Comparison of ENCODE assay signal across 36 mouse cellular contexts in the genomic region with DNA sequence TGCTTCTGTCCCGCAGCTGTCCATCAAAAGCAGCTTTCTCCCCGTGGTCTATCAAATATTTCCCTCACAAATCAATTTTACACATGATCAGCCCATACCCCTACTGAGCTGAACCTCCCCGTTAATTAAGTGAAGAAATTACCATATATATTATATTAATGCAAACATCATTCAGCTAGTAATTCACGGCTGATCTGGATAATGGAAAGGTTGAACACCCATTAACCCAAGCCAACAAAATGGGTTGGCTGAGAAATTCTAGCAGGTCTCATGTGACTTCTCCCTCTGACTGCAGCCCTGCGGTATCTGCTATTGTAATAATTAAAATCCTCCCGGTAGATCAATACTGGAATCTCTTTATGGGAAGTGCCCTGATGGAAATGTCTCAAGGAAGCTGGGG. TPM values are rescaled to one million over a fixed set of nuclear protein-coding genes. Genes with fewer than 3 reads are reported as not detected.
A peak's percentile ranks its signal among the peaks of the same experiment; 100 is the strongest.
DNase-seq lines count a peak whose midpoint lies in the region; ATAC-seq and TF ChIP-seq lines count a peak whose summit lies in the region.
"Had no signal": no experiment of that assay in that cellular context is flagged by ENCODE, and none has a peak within 500 bp of the region (broad histone marks: within the 10 kb centered on the region; RNA-seq: fewer than 3 reads in every experiment).

No protein-coding gene starts in this region.

- no peaks in the 10 kb centered on the region; the same call in 1 of the 2 replicates for H3K27me3 ChIP-seq in hindbrain, embryonic 12.5 days
- no peaks in the 10 kb centered on the region for H3K27me3 ChIP-seq in hindbrain, postnatal 0 days (ENCODE audit: insufficient read depth, low read length)
- no peaks in the 10 kb centered on the region for H3K27me3 ChIP-seq in hindbrain, embryonic 14.5 days (ENCODE audit: control insufficient read depth, insufficient read depth, low read length)
- no peaks in the 10 kb centered on the region for H3K27me3 ChIP-seq in midbrain, embryonic 15.5 days (replicated peaks)
- H3K27me3 ChIP-seq: embryonic facial prominence, embryonic 15.5 days; heart, embryonic 13.5 days; limb, embryonic 15.5 days; liver, embryonic 13.5 days; megakaryocyte, embryonic 14.5 days had no signal

- intact Hi-C loops in heart, postnatal 10 days (cut with DNase I) = no loop called here

- H3K4me1 ChIP-seq in hindbrain, embryonic 12.5 days = peaks cover 8% of the 10 kb centered on the region; the same call in 1 of the 2 replicates
- H3K4me1 ChIP-seq in hindbrain, postnatal 0 days (ENCODE audit: insufficient read depth, low read length) = no peaks in the 10 kb centered on the region
- peaks cover 10% of the 10 kb centered on the region for H3K4me1 ChIP-seq in hindbrain, embryonic 14.5 days (replicated peaks; ENCODE audit: control insufficient read depth, insufficient read depth, low read length)
- peaks cover 9% of the 10 kb centered on the region; the same call in 1 of the 2 replicates for H3K4me1 ChIP-seq in midbrain, embryonic 15.5 days
- H3K4me1 ChIP-seq: embryonic facial prominence, embryonic 15.5 days; heart, embryonic 13.5 days; limb, embryonic 10.5 days; limb, embryonic 15.5 days; liver, embryonic 13.5 days; megakaryocyte, embryonic 14.5 days had no signal

- no peak overlapping the region for H3K9ac ChIP-seq in hindbrain, embryonic 12.5 days
- H3K9ac ChIP-seq in hindbrain, postnatal 0 days (replicated peaks; ENCODE audit: low read length) = no peak overlapping the region
- H3K9ac ChIP-seq in hindbrain, embryonic 14.5 days = no peak overlapping the region
- no peak overlapping the region for H3K9ac ChIP-seq in midbrain, embryonic 15.5 days
- H3K9ac ChIP-seq: embryonic facial prominence, embryonic 15.5 days; heart, embryonic 13.5 days; limb, embryonic 15.5 days; liver, embryonic 13.5 days had no signal

- H3K4me3 ChIP-seq in hindbrain, embryonic 12.5 days = no peak overlapping the region
- H3K4me3 ChIP-seq in hindbrain, postnatal 0 days (ENCODE audit: low read length) = no peak overlapping the region
- no peak overlapping the region for H3K4me3 ChIP-seq in hindbrain, embryonic 14.5 days (replicated peaks; ENCODE audit: low read length)
- no peak overlapping the region for H3K4me3 ChIP-seq in midbrain, embryonic 15.5 days
- H3K4me3 ChIP-seq: embryonic facial prominence, embryonic 10.5 days; embryonic facial prominence, embryonic 15.5 days; gastrocnemius, adult 2 months; heart, embryonic 13.5 days; limb, embryonic 10.5 days; limb, embryonic 15.5 days; liver, embryonic 13.5 days; megakaryocyte, embryonic 14.5 days had no signal

- 53% methylated on average over 6 of the region's 6 CpGs for WGBS in hindbrain, embryonic 12.5 days
- WGBS in hindbrain, postnatal 0 days = 45% methylated on average over 6 of the region's 6 CpGs
- 24% methylated on average over 6 of the region's 6 CpGs for WGBS in hindbrain, embryonic 14.5 days
- 31% methylated on average over 6 of the region's 6 CpGs for WGBS in midbrain, embryonic 15.5 days

- TF ChIP-seq CTCF in hindbrain, postnatal 0 days (IDR thresholded peaks at IDR 0.05; ENCODE audit: low read depth) = no peak
- no peak for TF ChIP-seq CTCF in brain, embryonic 14.5 days (IDR thresholded peaks at IDR 0.05; ENCODE audit: borderline replicate concordance, extremely low read depth, insufficient read depth, insufficient read length)

- DNase-seq in hindbrain, postnatal 0 days (ENCODE audit: low spot score) = no peak
- DNase-seq in brain, embryonic 14.5 days (ENCODE audit: low read depth) = peak; percentile 67
- no peak for DNase-seq in hindbrain, embryonic 14.5 days (ENCODE audit: low spot score)
- DNase-seq in left cerebral cortex, adult 18-20 months (ENCODE audit: low spot score in 2 of 2) = no peak
- DNase-seq in heart, postnatal 10 days = no peak
- DNase-seq: adrenal gland, postnatal 36 days; cerebellum, adult 2 months; cerebellum, postnatal 25 days; gastrocnemius, adult 2 months; heart, postnatal 14 days; kidney, adult 9 months; kidney, postnatal 10 days; layer of hippocampus, postnatal 36 days; liver, embryonic 13.5 days; lung, adult 18-20 months; lung, postnatal 4 days; retina, postnatal 1 day; right cerebral cortex, postnatal 14 days; spleen, adult 18-20 months; thymus, postnatal 14 days had no signal

- peak; percentile 70 for ATAC-seq in hindbrain, embryonic 12.5 days (ENCODE audit: low FRiP score)
- ATAC-seq in hindbrain, postnatal 0 days = no peak
- ATAC-seq in hindbrain, embryonic 14.5 days (ENCODE audit: low FRiP score) = peak; percentile 79
- peak; percentile 32 for ATAC-seq in midbrain, embryonic 15.5 days (replicated peaks)
- ATAC-seq: forebrain, embryonic 16.5 days; intestine, postnatal 0 days; lung, postnatal 0 days had no signal

- H3K27ac ChIP-seq in hindbrain, embryonic 12.5 days = no peak overlapping the region
- no peak overlapping the region for H3K27ac ChIP-seq in hindbrain, postnatal 0 days
- no peak overlapping the region for H3K27ac ChIP-seq in hindbrain, embryonic 14.5 days
- H3K27ac ChIP-seq in midbrain, embryonic 15.5 days = no peak overlapping the region
- H3K27ac ChIP-seq: embryonic facial prominence, embryonic 10.5 days; embryonic facial prominence, embryonic 15.5 days; gastrocnemius, adult 2 months; heart, embryonic 13.5 days; limb, embryonic 10.5 days; limb, embryonic 15.5 days; liver, embryonic 13.5 days had no signal

- H3K9me3 ChIP-seq in hindbrain, embryonic 12.5 days (replicated peaks) = no peaks in the 10 kb centered on the region
- no peaks in the 10 kb centered on the region for H3K9me3 ChIP-seq in hindbrain, postnatal 0 days (ENCODE audit: low read length)
- H3K9me3 ChIP-seq in hindbrain, embryonic 14.5 days (ENCODE audit: control insufficient read depth, low read length) = no peaks in the 10 kb centered on the region
- no peaks in the 10 kb centered on the region for H3K9me3 ChIP-seq in midbrain, embryonic 15.5 days
- H3K9me3 ChIP-seq: embryonic facial prominence, embryonic 10.5 days; embryonic facial prominence, embryonic 15.5 days; heart, embryonic 13.5 days; limb, embryonic 10.5 days; limb, embryonic 15.5 days; liver, embryonic 13.5 days; megakaryocyte, embryonic 14.5 days had no signal

- peaks cover 2% of the 10 kb centered on the region; the same call in 1 of the 2 replicates for H3K36me3 ChIP-seq in hindbrain, embryonic 12.5 days
- H3K36me3 ChIP-seq in hindbrain, postnatal 0 days (ENCODE audit: insufficient read depth, low read length) = peaks cover 11% of the 10 kb centered on the region; the same call in 1 of the 2 replicates
- H3K36me3 ChIP-seq in hindbrain, embryonic 14.5 days (replicated peaks; ENCODE audit: control insufficient read depth, insufficient read depth) = peaks cover 15% of the 10 kb centered on the region
- H3K36me3 ChIP-seq in midbrain, embryonic 15.5 days (replicated peaks) = no peaks in the 10 kb centered on the region
- H3K36me3 ChIP-seq: embryonic facial prominence, embryonic 10.5 days; limb, embryonic 10.5 days; liver, embryonic 13.5 days had no signal

- no peak overlapping the region for H3K4me2 ChIP-seq in hindbrain, embryonic 12.5 days (replicated peaks)
- no peak overlapping the region for H3K4me2 ChIP-seq in hindbrain, postnatal 0 days (ENCODE audit: low read depth, low read length)
- no peak overlapping the region for H3K4me2 ChIP-seq in hindbrain, embryonic 14.5 days (replicated peaks)
- no peak overlapping the region for H3K4me2 ChIP-seq in midbrain, embryonic 15.5 days
- H3K4me2 ChIP-seq: embryonic facial prominence, embryonic 15.5 days; heart, embryonic 13.5 days; limb, embryonic 15.5 days; liver, embryonic 13.5 days had no signal

- no peak for TF ChIP-seq POLR2A in brain, embryonic 14.5 days (IDR thresholded peaks at IDR 0.05; ENCODE audit: borderline replicate concordance, extremely low read depth, insufficient read depth, insufficient read length, poor library complexity, severe bottlenecking)

RNA-seq across cellular contexts. Expression of a gene that starts 53.2 kb away (rescaled TPM):
- 3.4 and 3.6 TPM in 2 replicates for polyA plus RNA-seq in hindbrain, embryonic 12.5 days (2016; fragmentation: Nextera tagmentation; extraction: Ambion mirVana)
- 0.36 and 1.2 TPM in 2 replicates for total RNA-seq in hindbrain, postnatal 0 days (2014; rRNA removed)
- polyA plus RNA-seq in hindbrain, postnatal 0 days (2015; fragmentation: Nextera tagmentation; extraction: Ambion mirVana) = 0.74 and 0.86 TPM in 2 replicates
- 18.5 and 18.8 TPM in 2 replicates for polyA plus RNA-seq in brain, embryonic 14.5 days (2012; rRNA removed)
- 0.37 and 1.6 TPM in 2 replicates for polyA plus RNA-seq in hindbrain, embryonic 14.5 days (2014; fragmentation: Nextera tagmentation; extraction: Ambion mirVana)
- polyA plus RNA-seq in midbrain, embryonic 15.5 days (2015; fragmentation: Nextera tagmentation; extraction: Ambion mirVana) = 11.5 and 12.2 TPM in 2 replicates
- total RNA-seq in left cerebral cortex, adult 18-20 months (2021) = 1 to 10 TPM; 5.0 to 5.3 TPM
- total RNA-seq in heart, postnatal 10 days (2021) = not detected
- total RNA-seq: adrenal gland, adult 18-20 months; adrenal gland, postnatal 36 days; gastrocnemius, adult 2 months; gastrocnemius, postnatal 4 days; heart, adult 8-10 months had no signal
- polyA plus RNA-seq: intestine, postnatal 0 days; large intestine, adult 2 months; liver, embryonic 13.5 days; neural tube, embryonic 11.5 days had no signal
